Mouse (Mus musculus) right cerebral cortex, postnatal 14 days (tissue): ENCODE data around the gene Aurka.

Source experiments
- DNase-seq: peaks from one replicate; pipeline ENCODE4 v3.0.0; 2022

Aurka gene

DNA sequence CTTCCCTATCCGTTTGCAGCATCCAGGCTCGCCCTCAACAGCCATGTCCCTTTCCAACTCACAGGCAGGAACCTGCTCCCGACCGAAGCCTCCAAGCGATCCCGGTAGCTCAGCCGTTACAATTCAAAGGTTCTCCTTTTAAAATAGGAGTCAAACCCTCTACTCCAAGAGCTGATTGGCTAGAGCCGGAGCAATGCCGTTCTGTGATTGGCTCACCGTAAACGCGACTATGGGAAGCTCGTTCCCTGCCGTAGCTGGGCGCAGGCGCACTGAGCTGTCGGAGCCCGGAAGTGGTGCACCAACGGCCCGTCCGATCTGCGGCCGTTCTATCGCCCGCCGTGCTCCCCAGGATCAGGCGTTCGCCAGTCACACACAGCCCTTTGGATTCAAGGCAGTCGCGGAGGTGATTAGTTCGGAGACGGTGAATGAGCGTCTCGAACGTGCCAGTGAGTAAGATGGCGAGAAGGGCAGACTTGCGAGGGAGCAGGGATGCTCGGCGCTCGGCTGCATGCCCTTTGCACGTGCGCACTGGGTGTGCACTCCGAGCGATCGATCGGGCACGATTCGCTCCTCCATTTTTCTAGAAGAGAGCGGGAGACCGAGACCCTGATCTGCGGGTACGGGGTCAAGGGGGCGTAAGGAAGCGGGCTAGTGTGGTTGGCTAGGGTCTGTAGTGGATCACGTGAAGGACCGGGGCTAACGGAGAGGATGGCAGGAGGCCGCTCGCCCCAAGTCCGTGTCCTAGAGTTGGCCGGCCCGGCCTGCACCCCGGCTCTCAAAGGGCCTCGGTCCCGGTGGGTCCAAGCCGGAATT lies at the start of gene Aurka, which contains the start of gene Cstf1:
Gene Aurka, minus strand, starts transcription at position 125 of the 813 bp plus-strand sequence.
Gene Cstf1, plus strand, starts transcription at position 271 of the 813 bp plus-strand sequence.
- DNase-seq, result peak; percentile 92

DNA sequence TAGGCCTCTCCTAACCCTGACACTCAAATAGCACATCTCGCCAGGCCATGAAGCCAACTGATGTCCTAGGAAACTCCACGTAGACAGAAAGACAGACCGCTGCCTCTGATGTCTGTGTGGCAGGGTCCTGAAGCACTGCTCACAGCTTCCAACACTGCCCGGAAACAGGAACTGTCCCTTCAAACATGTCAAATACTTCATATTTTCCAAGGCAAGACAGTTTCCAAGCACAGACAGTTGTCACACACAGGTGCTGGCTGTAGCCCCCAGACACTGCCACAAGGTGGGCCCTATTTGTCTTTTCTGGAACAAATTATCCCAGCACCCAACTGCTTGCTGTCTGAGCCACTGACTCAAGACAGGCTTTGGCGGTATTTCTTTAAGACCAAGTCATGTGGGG lies 47.9 kb upstream of the Aurka start:
- DNase-seq, result no peak

DNA sequence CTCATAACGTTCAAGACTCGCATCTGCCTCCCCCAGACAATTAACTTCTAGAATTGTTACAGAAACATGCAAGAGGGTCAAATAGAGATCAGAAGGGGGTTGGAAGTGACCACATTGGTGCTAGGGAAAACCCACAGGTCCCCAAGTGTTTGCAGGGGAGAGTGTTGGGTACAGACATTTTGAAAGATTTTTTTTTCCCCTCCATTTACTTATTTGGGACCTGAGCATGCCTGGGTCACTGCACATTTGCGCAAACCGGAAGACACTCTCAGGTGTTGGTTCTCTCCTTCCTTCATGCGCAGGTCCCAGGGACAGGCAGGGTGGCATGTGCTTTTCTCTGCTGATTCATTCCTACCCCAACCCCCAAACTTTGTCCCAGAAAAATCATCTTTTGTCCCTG lies 46.5 kb upstream of the Aurka start:
- no peak for DNase-seq

DNA sequence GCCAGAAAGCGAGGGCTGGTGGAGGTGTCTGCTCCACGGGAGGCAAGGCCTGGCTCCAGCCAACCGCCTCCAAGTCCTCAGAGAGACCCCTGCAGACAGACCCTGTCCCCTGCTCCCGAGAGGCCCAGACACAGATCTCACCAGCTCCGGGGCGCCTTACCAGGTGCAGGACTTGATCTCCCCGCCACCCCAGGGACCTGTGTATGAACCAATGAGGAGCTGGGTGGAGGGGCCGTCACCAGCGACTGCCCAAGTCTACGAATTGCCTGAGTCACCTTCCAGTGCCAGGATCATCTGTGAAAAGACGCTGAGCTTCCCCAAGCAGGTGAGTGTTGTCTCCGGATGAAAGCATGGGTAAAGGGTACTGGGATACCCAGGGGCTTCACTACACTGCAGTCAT lies 45.9 kb upstream of the Aurka start:
- no peak for DNase-seq

DNA sequence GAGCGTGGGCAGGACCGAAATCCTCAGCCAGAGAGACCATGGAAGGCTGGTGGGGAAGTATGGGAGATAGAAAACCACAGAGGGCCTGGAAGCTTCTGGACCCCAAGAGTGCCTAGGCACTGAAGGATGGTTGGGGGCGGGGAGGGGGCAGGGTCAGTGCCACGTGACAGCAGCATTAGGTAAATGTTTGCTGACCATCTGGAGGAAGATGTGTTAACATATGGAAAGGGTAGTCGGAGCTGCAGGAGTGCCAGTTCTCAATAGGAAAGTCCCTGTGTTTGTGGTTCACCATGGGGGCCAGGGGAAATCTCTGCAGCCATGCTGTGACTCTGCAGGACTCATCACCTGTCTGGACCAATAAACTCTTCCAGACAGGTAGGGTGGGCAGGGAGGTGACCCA lies 43.6 kb upstream of the Aurka start:
- no peak for DNase-seq

DNA sequence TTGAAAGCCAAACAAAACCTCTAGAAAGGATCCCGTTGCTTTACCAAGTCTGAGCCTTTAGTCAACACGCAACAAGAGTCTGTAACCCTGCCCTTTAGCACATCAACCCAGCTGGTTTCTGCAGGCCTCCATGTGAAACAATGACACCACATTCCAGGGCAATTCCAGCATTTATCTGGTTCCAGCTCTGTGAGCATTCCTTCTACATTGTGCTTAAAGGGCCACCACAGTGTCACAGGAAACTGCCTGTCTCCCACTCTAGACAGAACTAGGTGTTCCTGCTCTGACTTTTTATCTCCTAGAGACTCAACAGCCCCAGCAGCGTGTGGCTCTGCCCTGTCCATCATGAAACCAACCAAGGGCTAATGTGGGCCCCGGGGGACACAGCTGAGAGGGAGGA lies 42.9 kb upstream of the Aurka start:
- DNase-seq, result no peak

DNA sequence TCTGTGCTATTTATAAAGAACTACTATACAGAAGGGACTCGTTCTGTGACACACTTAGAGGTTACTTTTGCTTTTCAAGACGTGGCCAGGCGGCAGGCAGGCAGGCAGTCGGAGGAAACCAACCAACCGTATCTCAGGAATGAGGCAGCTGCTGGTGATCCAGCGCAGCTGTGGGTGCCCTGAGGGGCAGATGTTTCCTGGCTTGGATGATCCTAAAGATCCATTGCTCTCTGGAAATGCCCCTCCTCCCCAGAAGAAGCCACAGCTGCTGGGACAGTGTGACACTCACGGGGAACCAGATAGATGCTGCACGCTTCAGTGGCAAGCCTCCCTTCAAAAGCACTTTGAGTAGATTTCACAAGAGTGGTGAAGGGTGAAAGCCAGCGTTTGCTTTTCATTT lies 42.1 kb upstream of the Aurka start:
- DNase-seq, result no peak

DNA sequence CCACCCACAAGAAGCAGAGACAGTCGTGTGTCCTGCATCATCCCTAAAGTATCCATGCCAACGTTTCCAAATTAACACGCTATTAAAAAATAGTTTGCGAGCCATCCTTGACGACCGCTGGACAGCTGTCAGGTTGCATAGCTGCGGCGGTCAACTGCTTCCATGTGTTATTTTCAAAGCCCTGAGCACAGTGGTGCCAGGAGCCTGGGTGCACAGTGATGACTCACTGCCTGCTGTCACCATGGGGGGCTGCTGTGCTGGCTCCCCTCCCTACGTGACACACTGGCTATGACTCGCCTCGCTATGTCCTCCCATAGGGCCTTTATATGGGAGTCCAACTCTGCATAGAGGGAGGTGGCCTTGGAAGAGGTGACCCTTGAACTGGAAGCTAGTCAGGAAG lies 40.8 kb upstream of the Aurka start:
- no peak for DNase-seq

DNA sequence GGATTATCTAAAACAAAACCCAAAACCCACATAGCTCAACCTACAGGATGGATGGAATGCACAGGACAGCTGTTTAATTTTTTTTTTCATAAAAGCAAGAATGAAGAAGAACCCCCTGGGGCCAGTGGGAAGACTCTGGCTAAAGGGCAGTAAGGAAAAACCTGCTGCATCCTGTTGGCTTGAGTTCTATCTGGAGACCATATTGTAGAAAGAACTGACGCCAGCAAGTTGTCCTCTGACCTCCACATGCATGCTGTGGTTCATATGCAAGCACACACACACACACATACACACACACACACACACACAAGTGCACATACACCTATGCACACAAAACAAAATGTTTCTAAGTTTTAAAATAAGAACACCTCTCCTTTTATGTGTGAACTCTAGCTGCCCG lies 40.4 kb upstream of the Aurka start:
- no peak for DNase-seq

DNA sequence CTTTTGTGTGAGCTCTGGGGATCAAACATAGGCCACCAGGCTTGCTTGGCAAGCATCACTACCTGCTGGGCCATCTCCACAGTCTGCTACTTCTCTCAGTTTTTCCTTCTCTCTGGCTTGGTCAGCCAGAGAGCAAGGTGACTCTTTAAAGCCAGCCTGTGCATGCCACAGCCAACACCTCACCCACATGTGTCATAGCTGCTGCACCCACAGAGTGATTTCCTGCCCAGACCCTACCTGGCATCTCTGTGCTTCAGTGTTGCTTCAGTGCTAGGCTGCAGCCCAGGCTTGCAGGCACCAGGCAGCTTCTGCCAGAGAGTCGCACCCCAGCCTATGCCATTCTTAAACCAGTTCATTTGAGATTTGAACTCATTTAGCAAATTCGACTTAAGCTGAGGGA lies 37.2 kb upstream of the Aurka start:
- DNase-seq, result no peak

DNA sequence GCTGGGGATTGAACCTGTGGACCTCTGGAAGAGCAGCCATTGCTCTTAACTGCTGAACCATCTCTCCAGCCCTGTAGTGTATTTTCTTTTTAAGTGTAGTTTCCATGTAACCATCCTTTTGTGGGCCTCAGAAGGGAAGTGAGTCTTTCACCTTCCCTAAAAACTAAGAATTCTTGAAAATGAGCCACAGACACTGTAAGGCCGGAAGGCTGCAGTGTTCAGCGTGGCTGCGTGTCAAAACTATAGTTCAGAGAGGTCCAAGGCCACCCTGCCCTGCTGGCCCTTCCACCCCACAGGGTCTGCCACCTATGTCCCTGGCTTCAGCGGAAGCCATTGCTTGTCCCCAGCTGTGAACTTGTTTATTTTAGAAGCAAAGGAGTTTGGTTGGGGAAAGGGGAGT lies 35.8 kb upstream of the Aurka start:
- DNase-seq, result no peak

DNA sequence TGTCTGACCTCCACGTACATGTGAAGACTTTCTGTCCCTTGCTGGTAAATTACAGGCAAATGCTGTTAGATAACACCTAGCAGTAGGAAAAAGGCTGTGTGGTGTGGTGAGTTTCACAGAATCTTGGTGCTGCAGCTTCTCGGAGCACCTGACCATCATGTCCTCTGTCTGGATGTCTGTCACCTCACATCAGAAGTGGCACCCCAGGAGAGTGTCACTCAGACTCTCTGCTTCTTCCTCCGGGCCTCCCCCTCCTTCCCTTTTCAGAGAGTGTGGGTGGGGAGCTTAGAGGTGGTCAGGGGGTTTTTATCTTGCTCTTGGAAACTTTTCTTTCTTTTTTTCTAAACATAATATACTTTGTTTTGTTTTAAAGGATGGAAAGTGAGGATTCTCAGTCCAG lies 34.7 kb upstream of the Aurka start:
- no peak for DNase-seq

DNA sequence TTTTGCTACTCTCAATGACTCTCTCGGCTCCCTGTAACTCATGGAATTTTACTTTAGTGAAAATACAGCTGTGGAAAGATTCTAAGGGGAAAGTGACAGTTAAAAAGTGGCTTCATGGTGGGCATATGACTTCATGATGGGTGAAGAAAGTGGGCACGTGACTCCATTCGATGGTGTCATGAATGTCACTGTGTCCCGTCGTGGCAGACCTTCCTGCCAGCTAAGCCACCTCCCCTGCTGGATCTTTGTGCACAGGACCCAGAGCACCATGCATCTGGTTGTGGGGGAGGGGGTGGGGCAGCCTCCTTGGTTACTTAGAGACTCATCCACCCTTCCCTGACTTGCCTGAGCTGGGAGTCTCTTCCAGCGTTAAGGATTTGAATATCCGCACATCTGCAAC lies 33.9 kb upstream of the Aurka start:
- DNase-seq, result no peak

DNA sequence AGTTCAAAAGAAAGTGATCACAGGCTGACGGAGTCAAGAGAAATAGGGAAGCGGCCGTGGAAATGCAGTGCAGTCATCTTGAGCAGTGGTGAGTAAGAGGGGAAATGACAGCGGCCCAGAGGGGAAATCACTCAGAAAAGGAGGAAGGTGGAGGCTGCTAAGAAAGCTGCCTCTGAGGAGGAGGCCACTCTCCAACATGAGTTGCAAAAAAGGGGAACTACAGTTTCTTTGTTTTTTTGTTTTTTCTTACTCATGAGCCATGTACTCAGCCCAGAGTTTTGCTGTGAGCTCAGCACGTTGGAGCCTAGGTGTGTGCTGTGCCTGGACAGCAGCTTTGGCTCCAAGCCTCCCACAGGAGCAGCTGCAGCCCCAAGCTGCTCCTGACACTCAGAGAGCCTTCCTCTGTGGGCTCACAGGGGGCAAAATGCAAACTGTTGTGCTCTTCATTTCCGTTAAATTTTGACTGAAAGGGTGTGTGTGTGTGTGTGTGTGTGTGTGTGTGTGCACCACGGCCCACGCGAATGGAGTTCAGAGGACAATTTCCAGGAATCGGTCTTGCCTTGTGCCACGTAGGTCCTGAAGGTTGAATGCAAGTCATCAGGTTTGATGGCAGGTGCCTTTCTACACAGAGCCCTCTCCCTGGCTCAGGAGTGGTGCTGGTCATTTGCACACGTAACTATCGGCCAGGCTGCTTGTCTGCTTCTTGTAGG lies 30.9 kb upstream of the Aurka start:
- no peak for DNase-seq

DNA sequence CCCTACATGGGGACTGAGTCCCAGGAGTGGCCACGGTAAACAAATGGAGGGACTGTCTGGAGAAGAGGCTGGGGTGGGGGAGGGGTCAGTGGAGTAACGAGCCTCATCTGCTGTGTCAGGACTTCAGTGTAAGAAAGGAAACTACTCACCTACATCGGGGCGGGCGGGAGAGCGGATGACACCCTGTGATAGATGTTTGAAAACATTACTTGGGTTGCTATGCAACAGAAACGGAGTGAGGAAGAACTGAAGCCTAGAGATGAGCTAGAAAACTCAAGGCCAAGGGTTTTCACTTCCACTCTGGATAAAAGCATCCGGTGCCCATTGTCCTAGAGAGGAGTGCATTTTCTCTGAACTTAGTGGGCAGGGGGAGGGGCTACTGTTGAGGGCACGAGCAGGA lies 29.6 kb upstream of the Aurka start:
- DNase-seq, result no peak

DNA sequence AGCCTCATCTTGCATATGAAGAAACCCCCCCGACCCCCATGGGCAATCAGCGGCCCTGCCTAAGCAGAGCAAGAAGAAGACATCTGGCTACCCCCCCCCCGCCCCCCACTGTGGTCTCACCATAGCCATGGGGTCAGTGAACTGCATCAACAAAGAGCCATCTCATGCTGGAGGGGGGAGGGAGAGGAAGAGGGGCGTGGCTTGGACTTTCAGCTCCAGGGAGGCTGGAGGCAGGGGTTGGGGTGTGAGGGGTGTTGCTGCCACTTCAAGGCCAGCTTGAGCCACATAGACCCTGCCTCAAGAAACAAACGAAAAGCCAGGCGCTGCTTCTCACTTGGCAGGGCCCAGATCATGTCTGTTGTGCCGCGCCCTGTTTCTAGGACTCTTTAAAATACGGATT lies 25.6 kb upstream of the Aurka start:
- DNase-seq, result no peak

DNA sequence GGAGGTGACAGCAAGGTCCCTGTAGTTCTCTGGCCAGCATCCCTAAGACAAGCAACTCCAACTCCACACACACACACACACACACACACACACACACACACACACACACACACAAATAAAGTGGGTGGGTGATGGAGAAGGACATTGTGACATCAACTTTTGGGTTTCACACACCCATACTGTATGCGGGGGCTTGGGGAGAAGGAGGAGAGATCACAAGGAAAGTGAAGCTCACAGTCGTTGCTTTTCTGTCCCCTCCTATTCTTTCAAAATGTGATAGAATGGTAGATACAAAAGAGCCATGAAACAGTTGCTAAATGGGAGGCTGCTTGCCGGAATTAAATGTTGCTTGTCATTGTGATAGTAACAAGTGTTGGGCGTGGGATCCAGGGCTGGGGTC lies 24.3 kb upstream of the Aurka start:
- no peak for DNase-seq

DNA sequence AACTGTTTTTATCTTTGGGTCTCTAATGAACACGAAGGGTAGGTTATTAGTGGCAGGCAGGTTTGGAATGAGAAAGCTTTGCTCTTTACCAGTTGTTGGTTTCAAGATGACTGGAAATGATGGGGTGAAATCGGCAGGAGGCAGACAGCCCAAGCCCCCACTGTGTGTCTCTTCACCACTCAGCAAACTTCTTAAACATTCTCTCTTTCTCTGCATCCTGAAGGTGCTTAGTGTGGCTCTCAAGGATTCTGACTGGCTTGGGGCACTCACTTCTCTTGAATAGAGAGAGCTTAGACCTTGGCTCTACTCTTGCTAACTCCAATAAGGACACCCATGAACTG lies 23.7 kb upstream of the Aurka start:
- no peak for DNase-seq

DNA sequence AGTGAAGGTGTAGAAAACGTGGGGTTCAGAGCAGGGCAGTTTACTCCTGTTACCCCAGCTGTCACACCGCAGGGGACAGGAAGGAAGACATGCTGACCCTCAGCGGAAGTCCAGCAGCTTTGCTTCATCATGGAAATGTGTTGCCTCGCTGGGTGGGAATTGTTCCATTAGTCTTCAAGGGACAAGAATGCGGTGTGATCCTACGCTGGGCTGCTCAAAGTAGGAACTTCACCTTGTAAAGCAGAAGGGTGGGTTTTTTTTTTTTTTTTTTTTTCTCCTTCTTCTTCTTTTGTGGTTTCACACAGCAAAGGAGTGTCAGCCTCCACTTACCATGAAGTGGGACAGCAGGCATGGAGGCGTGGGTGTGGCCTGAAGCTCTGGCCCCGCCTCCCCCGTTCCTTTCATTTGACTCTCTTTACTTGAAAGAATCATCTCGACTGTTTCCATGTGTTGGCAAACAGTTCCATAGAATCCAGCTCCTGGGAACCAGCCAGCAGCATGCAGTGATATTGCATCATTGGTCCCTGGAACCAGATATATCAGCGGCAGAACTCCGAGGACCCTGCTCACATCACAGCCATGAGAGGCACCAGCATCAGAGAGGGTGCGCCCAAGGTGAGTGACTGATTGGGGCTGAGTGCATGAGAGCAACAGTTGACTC lies 23.2 kb upstream of the Aurka start, which contains the start of gene Cass4:
Gene Cass4, plus strand, starts transcription at position 404 of the 661 bp plus-strand sequence.
- no peak for DNase-seq

DNA sequence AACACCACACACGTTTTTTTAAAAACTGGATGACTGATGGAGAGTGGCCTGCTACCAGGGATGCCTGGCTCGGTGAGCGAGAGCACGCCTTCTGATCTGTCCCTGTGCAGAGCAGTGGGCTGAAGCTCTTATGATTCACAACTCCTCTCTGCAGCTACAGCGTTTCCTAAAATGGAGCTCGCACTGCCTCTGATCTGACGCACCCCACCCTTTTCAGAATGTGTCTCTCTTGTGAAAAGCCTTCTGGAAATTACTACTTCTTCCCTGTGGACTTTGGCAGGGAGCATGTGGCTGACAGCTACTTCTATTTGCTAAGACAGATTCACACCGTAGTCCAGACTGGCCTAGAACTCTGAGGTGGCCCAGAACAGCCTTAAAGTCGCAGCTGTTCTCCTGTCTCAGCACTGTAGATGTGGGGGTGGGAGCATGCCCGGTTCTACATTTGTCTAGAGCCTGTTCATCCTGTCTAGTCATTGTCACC lies 21.7 kb upstream of the Aurka start:
- DNase-seq, result peak; percentile 22

DNA sequence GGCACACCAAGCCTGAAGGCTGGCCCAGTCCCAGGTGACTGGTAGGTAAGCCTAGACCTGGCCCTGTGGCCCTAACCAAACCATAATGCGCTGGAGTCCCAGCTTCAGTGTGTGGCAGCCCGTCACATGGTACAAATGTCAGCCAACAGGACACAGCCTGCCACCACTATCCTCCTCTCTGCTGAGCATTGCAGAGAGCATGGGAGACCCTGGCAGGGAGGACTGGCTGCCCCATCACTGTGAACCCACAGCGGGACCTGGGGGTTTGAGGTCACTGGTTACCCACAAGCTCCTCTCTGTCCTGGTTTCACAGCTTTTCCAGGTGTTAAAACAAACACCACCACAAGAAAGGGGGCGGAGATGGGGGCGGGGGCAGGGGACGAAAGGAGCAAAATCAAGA lies 20.0 kb upstream of the Aurka start:
- DNase-seq, result no peak

DNA sequence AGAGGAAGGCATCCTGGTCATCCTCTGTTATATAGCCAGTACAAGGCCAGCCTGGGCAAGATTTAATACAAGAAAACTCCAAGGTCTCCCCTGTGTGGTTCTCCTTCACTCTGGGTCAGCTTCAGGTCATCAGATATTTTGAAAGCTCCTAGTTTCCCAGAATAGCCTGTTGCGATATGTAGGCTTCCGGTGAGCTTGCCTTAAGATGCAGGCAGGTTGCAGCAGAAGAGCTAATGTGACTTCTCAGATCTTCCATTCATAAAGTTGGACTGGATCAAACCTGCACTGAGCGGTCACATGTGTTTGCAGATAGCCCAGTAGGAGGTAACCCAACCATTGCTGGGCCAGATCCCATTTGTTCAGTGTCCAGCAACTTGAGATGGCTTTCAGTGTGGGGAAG lies 14.4 kb upstream of the Aurka start:
- DNase-seq, result no peak

DNA sequence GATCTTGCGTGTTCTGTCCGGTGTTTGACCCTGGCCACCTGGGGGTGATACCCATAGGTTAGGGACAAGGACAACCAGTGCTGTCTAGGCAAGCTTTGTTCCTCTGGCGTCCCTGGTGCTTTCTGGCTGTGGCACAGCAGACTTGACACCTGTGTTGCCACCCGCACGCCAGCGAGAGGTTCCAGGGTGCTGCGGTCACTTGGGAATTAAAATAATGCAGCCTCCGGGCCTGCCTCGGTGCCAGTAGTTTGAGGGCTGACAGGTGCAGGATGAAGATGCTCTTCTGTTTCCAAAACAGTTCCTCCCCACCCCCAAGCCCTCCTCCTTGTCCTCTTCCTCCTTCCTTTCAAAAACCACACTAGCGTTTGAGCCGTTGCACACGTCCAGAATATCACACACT lies 11.6 kb upstream of the Aurka start:
- no peak for DNase-seq

DNA sequence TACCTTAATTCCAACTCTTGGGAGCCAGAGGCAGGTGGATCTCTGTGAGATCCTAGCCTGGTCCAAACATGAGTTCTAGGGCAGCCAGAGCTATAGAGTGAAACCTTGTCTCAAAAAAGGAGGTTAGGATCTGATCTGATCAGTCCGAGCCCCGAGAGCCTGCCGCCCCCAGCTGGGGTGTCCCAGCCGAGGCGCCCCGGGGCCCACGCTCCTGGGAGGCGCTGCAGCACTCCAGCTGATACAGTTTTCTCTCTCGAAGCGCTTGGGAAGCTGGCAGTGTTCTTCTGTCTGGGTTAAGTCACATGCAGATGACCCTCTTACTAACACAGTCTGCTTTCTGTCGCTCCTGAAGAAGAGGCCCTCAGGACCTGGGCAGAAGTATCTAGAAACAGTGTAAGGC lies 11.0 kb upstream of the Aurka start:
- DNase-seq, result no peak
